Mouse (Mus musculus) erythroblast, embryonic 14.5 days (primary cell): ENCODE results near the gene Phldb1. TPM values are rescaled to one million over a fixed set of nuclear protein-coding genes. Genes with fewer than 3 reads are reported as not detected.

Source experiments
- H3K27me3 ChIP-seq: 2 replicates; pipeline ENCODE4 v1.6.1; 2012; ENCODE audit warnings: inconsistent platforms; ENCODE audit not compliant: control insufficient read depth
- H3K36me3 ChIP-seq: 2 replicates; pipeline ENCODE4 v1.6.1; 2012; ENCODE audit warnings: mild to moderate bottlenecking, inconsistent platforms; ENCODE audit not compliant: control insufficient read depth
- H3K4me1 ChIP-seq: 2 replicates; pipeline ENCODE4 v1.6.1; 2012; ENCODE audit warnings: inconsistent platforms; ENCODE audit not compliant: control insufficient read depth
- H3K4me3 ChIP-seq: replicated peaks from 2 replicates; pipeline ENCODE3; 2012; ENCODE audit warnings: moderate library complexity, mild to moderate bottlenecking, inconsistent platforms
- H3K9me3 ChIP-seq: 2 replicates; pipeline ENCODE4 v1.6.1; 2012; ENCODE audit warnings: low read length, inconsistent platforms, mixed read lengths; ENCODE audit not compliant: control insufficient read depth
- GATA1 ChIP-seq: IDR thresholded peaks from 2 replicates; pipeline ENCODE4 v1.6.1; 2012; ENCODE audit warnings: low read length, inconsistent platforms, mixed read lengths
- TAL1 ChIP-seq: IDR thresholded peaks from 3 replicates; pipeline ENCODE4 v1.6.1; 2012; ENCODE audit warnings: low read length, inconsistent platforms, mixed read lengths
- polyA plus RNA-seq: library from polyadenylated mRNA; stranded (reverse); fragments of >175 nt; gene quantifications from 2 replicates; pipeline ENCODE4 v1.2.3, GENCODE M21; 2012

Phldb1 gene
- polyA plus RNA-seq, 1 experiment, result 0.15 TPM

- H3K27me3 ChIP-seq, result peaks cover 53% of the 10 kb centered on the region
- H3K4me1 ChIP-seq, result peaks cover 37% of the 10 kb centered on the region
- no peak for TF ChIP-seq TAL1
- no peak for TF ChIP-seq GATA1
- no peak overlapping the region for H3K4me3 ChIP-seq
- no peaks in the 10 kb centered on the region for H3K36me3 ChIP-seq
- peaks cover 3% of the 10 kb centered on the region; the same call in 1 of the 2 replicates for H3K9me3 ChIP-seq
Measured at GRCm38 (mm10) chr9:44732130-44732549, 2.9 kb downstream of the Phldb1 start.

- Histone ChIP-seq H3K4me3 (no peak overlapping the region), H3K36me3 (no peaks in the 10 kb centered on the region), H3K27me3 (peaks cover 12% of the 10 kb centered on the region), H3K9me3 (no peaks in the 10 kb centered on the region), H3K4me1 (peaks cover 9% of the 10 kb centered on the region)
- TF ChIP-seq GATA1 (no peak), TAL1 (no peak)
Measured at GRCm38 (mm10) chr9:44727441-44727840, 7.6 kb downstream of the Phldb1 start.

- peaks cover under 1% of the 10 kb centered on the region for H3K4me1 ChIP-seq
- H3K9me3 ChIP-seq, result no peaks in the 10 kb centered on the region
- H3K36me3 ChIP-seq, result no peaks in the 10 kb centered on the region
- H3K4me3 ChIP-seq, result no peak overlapping the region
- TF ChIP-seq TAL1 (no peak), GATA1 (no peak)
- H3K27me3 ChIP-seq, result peaks cover 15% of the 10 kb centered on the region
Measured at GRCm38 (mm10) chr9:44726431-44727146, 8.4 kb downstream of the Phldb1 start.

GRCm38 (mm10) chr9:44724665-44725064 is 10.3 kb downstream of the Phldb1 start:
- Histone ChIP-seq H3K4me3 (no peak overlapping the region), H3K9me3 (no peaks in the 10 kb centered on the region), H3K36me3 (no peaks in the 10 kb centered on the region), H3K4me1 (peaks cover 17% of the 10 kb centered on the region), H3K27me3 (peaks cover 31% of the 10 kb centered on the region)
- no peak for TF ChIP-seq TAL1
- TF ChIP-seq GATA1, result no peak

- Histone ChIP-seq H3K4me1 (peaks cover 21% of the 10 kb centered on the region), H3K36me3 (no peaks in the 10 kb centered on the region), H3K9me3 (no peaks in the 10 kb centered on the region), H3K27me3 (peaks cover 31% of the 10 kb centered on the region), H3K4me3 (no peak overlapping the region)
- no peak for TF ChIP-seq TAL1
- TF ChIP-seq GATA1, result no peak
Measured at GRCm38 (mm10) chr9:44724223-44724622, 10.8 kb downstream of the Phldb1 start.

GRCm38 (mm10) chr9:44723521-44724041 is 11.4 kb downstream of the Phldb1 start:
- no peaks in the 10 kb centered on the region for H3K9me3 ChIP-seq
- H3K4me3 ChIP-seq, result no peak overlapping the region
- peaks cover 25% of the 10 kb centered on the region for H3K4me1 ChIP-seq
- TF ChIP-seq TAL1 (no peak), GATA1 (no peak)
- H3K27me3 ChIP-seq, result peaks cover 29% of the 10 kb centered on the region
- no peaks in the 10 kb centered on the region for H3K36me3 ChIP-seq

- H3K27me3 ChIP-seq, result peaks cover 27% of the 10 kb centered on the region
- no peaks in the 10 kb centered on the region for H3K36me3 ChIP-seq
- H3K9me3 ChIP-seq, result no peaks in the 10 kb centered on the region
- no peak overlapping the region for H3K4me3 ChIP-seq
- TF ChIP-seq TAL1 (no peak), GATA1 (no peak)
- H3K4me1 ChIP-seq, result peaks cover 25% of the 10 kb centered on the region
Measured at GRCm38 (mm10) chr9:44723008-44723407, 12.0 kb downstream of the Phldb1 start.

- TF ChIP-seq TAL1 (no peak), GATA1 (no peak)
- Histone ChIP-seq H3K9me3 (no peaks in the 10 kb centered on the region), H3K27me3 (peaks cover 27% of the 10 kb centered on the region), H3K4me1 (peaks cover 26% of the 10 kb centered on the region), H3K36me3 (no peaks in the 10 kb centered on the region), H3K4me3 (no peak overlapping the region)
Measured at GRCm38 (mm10) chr9:44722575-44722974, 12.4 kb downstream of the Phldb1 start.

GRCm38 (mm10) chr9:44721877-44722186 is 13.2 kb downstream of the Phldb1 start:
- TF ChIP-seq TAL1 (no peak), GATA1 (no peak)
- H3K9me3 ChIP-seq, result no peaks in the 10 kb centered on the region
- H3K36me3 ChIP-seq, result no peaks in the 10 kb centered on the region
- H3K4me3 ChIP-seq, result no peak overlapping the region
- peaks cover 27% of the 10 kb centered on the region for H3K27me3 ChIP-seq
- H3K4me1 ChIP-seq, result peaks cover 33% of the 10 kb centered on the region
